Mouse (Mus musculus): ENCODE measurements around the gene Nckap5. TPM values are rescaled to one million over a fixed set of nuclear protein-coding genes. Genes with fewer than 3 reads are reported as not detected.

The Nckap5 gene
- polyA plus RNA-seq (2015; fragmentation: Nextera tagmentation; extraction: Ambion mirVana) = 22.1 and 22.8 TPM in 2 replicates

GRCm38 (mm10) chr1:126830031-126830927, at the start of gene Nckap5:
Gene Nckap5 (minus strand): TSS chr1:126830799.
- H3K4me1 ChIP-seq = peaks cover 24% of the 10 kb centered on the region
- no peaks in the 10 kb centered on the region for H3K36me3 ChIP-seq (ENCODE audit: poor library complexity, severe bottlenecking)
- no peaks in the 10 kb centered on the region for H3K9me3 ChIP-seq (replicated peaks)
- WGBS = under 1% methylated on average over 35 of the region's 35 CpGs
- H3K4me2 ChIP-seq = peak within 1 kb of the TSS; percentile 61
- peak within 1 kb of the TSS; percentile 89 for H3K27ac ChIP-seq
- H3K9ac ChIP-seq = peak within 1 kb of the TSS; percentile 58
- ATAC-seq = peak; percentile 90
- H3K4me3 ChIP-seq = peak within 1 kb of the TSS; percentile 36
- H3K27me3 ChIP-seq = no peaks in the 10 kb centered on the region

- WGBS = 91% methylated on average over 2 of the region's 2 CpGs
- no peak overlapping the region for H3K9ac ChIP-seq
- H3K4me3 ChIP-seq = no peak overlapping the region
- no peak for ATAC-seq
- H3K36me3 ChIP-seq (ENCODE audit: poor library complexity, severe bottlenecking) = no peaks in the 10 kb centered on the region
- H3K4me2 ChIP-seq = no peak overlapping the region
- H3K27ac ChIP-seq = no peak overlapping the region
- no peaks in the 10 kb centered on the region for H3K27me3 ChIP-seq
- no peaks in the 10 kb centered on the region for H3K9me3 ChIP-seq (replicated peaks)
- no peaks in the 10 kb centered on the region for H3K4me1 ChIP-seq
These were observed 46.9 kb upstream of the Nckap5 start for GRCm38 (mm10) chr1:126877495-126877894.

- no peak overlapping the region for H3K4me2 ChIP-seq
- H3K4me3 ChIP-seq = no peak overlapping the region
- H3K27me3 ChIP-seq = no peaks in the 10 kb centered on the region
- no peaks in the 10 kb centered on the region for H3K36me3 ChIP-seq (ENCODE audit: poor library complexity, severe bottlenecking)
- no peak overlapping the region for H3K9ac ChIP-seq
- no peaks in the 10 kb centered on the region for H3K9me3 ChIP-seq (replicated peaks)
- no peak for ATAC-seq
- peaks cover 15% of the 10 kb centered on the region for H3K4me1 ChIP-seq
- no peak overlapping the region for H3K27ac ChIP-seq
- WGBS = 94% methylated on average over 9 of the region's 9 CpGs
These were observed 37.8 kb upstream of the Nckap5 start for GRCm38 (mm10) chr1:126868372-126868771.

- Histone ChIP-seq H3K4me1 (peaks cover 15% of the 10 kb centered on the region), H3K4me2 (no peak overlapping the region), H3K9me3 (replicated peaks) (no peaks in the 10 kb centered on the region), H3K4me3 (no peak overlapping the region), H3K9ac (no peak overlapping the region), H3K27ac (no peak overlapping the region), H3K36me3 (ENCODE audit: poor library complexity, severe bottlenecking) (no peaks in the 10 kb centered on the region), H3K27me3 (no peaks in the 10 kb centered on the region)
- ATAC-seq = no peak
- WGBS = 88% methylated on average over 5 of the region's 5 CpGs
These were observed 37.3 kb upstream of the Nckap5 start for GRCm38 (mm10) chr1:126867912-126868311.

GRCm38 (mm10) chr1:126865591-126866086, 35.0 kb upstream of the Nckap5 start:
- no peaks in the 10 kb centered on the region for H3K9me3 ChIP-seq (replicated peaks)
- peaks cover 15% of the 10 kb centered on the region for H3K4me1 ChIP-seq
- WGBS = 10% methylated on average over 7 of the region's 7 CpGs
- peak overlapping the region; percentile 24; the same call in 1 of the 2 replicates for H3K4me2 ChIP-seq
- H3K36me3 ChIP-seq (ENCODE audit: poor library complexity, severe bottlenecking) = no peaks in the 10 kb centered on the region
- no peak overlapping the region for H3K9ac ChIP-seq
- peak overlapping the region; percentile 65 for H3K27ac ChIP-seq
- no peak overlapping the region for H3K4me3 ChIP-seq
- ATAC-seq = peak; percentile 74
- H3K27me3 ChIP-seq = no peaks in the 10 kb centered on the region

- ATAC-seq = no peak
- H3K36me3 ChIP-seq (ENCODE audit: poor library complexity, severe bottlenecking) = no peaks in the 10 kb centered on the region
- H3K27ac ChIP-seq = no peak overlapping the region
- H3K9ac ChIP-seq = no peak overlapping the region
- H3K27me3 ChIP-seq = no peaks in the 10 kb centered on the region
- H3K4me1 ChIP-seq = peaks cover 15% of the 10 kb centered on the region
- H3K4me3 ChIP-seq = no peak overlapping the region
- WGBS = 75% methylated on average over 3 of the region's 3 CpGs
- H3K9me3 ChIP-seq (replicated peaks) = no peaks in the 10 kb centered on the region
- H3K4me2 ChIP-seq = no peak overlapping the region
These were observed 31.2 kb upstream of the Nckap5 start for GRCm38 (mm10) chr1:126861816-126862215.

GRCm38 (mm10) chr1:126860537-126860936, 29.9 kb upstream of the Nckap5 start:
- Histone ChIP-seq H3K9ac (no peak overlapping the region), H3K4me3 (no peak overlapping the region), H3K4me2 (no peak overlapping the region), H3K4me1 (peaks cover 7% of the 10 kb centered on the region), H3K9me3 (replicated peaks) (no peaks in the 10 kb centered on the region), H3K27ac (no peak overlapping the region), H3K36me3 (ENCODE audit: poor library complexity, severe bottlenecking) (no peaks in the 10 kb centered on the region), H3K27me3 (no peaks in the 10 kb centered on the region)
- WGBS = 75% methylated on average over 4 of the region's 4 CpGs
- no peak for ATAC-seq

GRCm38 (mm10) chr1:126849481-126849880, 18.9 kb upstream of the Nckap5 start:
- no peak overlapping the region for H3K4me3 ChIP-seq
- no peaks in the 10 kb centered on the region for H3K36me3 ChIP-seq (ENCODE audit: poor library complexity, severe bottlenecking)
- H3K4me2 ChIP-seq = no peak overlapping the region
- no peaks in the 10 kb centered on the region for H3K9me3 ChIP-seq (replicated peaks)
- H3K9ac ChIP-seq = no peak overlapping the region
- no peaks in the 10 kb centered on the region for H3K4me1 ChIP-seq
- ATAC-seq = no peak
- H3K27me3 ChIP-seq = no peaks in the 10 kb centered on the region
- 37% methylated on average over 6 of the region's 6 CpGs for WGBS
- no peak overlapping the region for H3K27ac ChIP-seq

GRCm38 (mm10) chr1:126846317-126846716, 15.7 kb upstream of the Nckap5 start:
- Histone ChIP-seq H3K27ac (no peak overlapping the region), H3K27me3 (no peaks in the 10 kb centered on the region), H3K36me3 (ENCODE audit: poor library complexity, severe bottlenecking) (no peaks in the 10 kb centered on the region), H3K4me2 (no peak overlapping the region), H3K4me1 (no peaks in the 10 kb centered on the region), H3K4me3 (no peak overlapping the region), H3K9me3 (replicated peaks) (no peaks in the 10 kb centered on the region), H3K9ac (no peak overlapping the region)
- ATAC-seq = no peak
- 73% methylated on average over 4 of the region's 4 CpGs for WGBS

- H3K4me3 ChIP-seq = no peak overlapping the region
- H3K27ac ChIP-seq = no peak overlapping the region
- H3K27me3 ChIP-seq = no peaks in the 10 kb centered on the region
- H3K36me3 ChIP-seq (ENCODE audit: poor library complexity, severe bottlenecking) = no peaks in the 10 kb centered on the region
- WGBS = 85% methylated on average over 1 of the region's 1 CpGs
- ATAC-seq = no peak
- peaks cover 24% of the 10 kb centered on the region for H3K4me1 ChIP-seq
- no peaks in the 10 kb centered on the region for H3K9me3 ChIP-seq (replicated peaks)
- no peak overlapping the region for H3K9ac ChIP-seq
- H3K4me2 ChIP-seq = no peak overlapping the region
These were observed 2.3 kb upstream of the Nckap5 start for GRCm38 (mm10) chr1:126832885-126833284.

- H3K4me2 ChIP-seq = peak overlapping the region; percentile 50
- H3K36me3 ChIP-seq (ENCODE audit: poor library complexity, severe bottlenecking) = no peaks in the 10 kb centered on the region
- no peaks in the 10 kb centered on the region for H3K27me3 ChIP-seq
- peaks cover 28% of the 10 kb centered on the region for H3K4me1 ChIP-seq
- peak overlapping the region; percentile 20 for H3K4me3 ChIP-seq
- no peak for ATAC-seq
- peak overlapping the region; percentile 20 for H3K27ac ChIP-seq
- no peaks in the 10 kb centered on the region for H3K9me3 ChIP-seq (replicated peaks)
- H3K9ac ChIP-seq = peak overlapping the region; percentile 47; the same call in 1 of the 2 replicates
- 43% methylated on average over 9 of the region's 9 CpGs for WGBS
These were observed 1.6 kb downstream of the Nckap5 start for GRCm38 (mm10) chr1:126829031-126829430.

GRCm38 (mm10) chr1:126824841-126825240, 5.8 kb downstream of the Nckap5 start:
- H3K4me3 ChIP-seq = no peak overlapping the region
- no peak for ATAC-seq
- 63% methylated on average over 3 of the region's 3 CpGs for WGBS
- no peak overlapping the region for H3K27ac ChIP-seq
- no peaks in the 10 kb centered on the region for H3K36me3 ChIP-seq (ENCODE audit: poor library complexity, severe bottlenecking)
- peaks cover 16% of the 10 kb centered on the region for H3K4me1 ChIP-seq
- no peaks in the 10 kb centered on the region for H3K9me3 ChIP-seq (replicated peaks)
- no peaks in the 10 kb centered on the region for H3K27me3 ChIP-seq
- H3K9ac ChIP-seq = no peak overlapping the region
- H3K4me2 ChIP-seq = no peak overlapping the region

All from forebrain, embryonic 13.5 days (tissue).